Mouse (Mus musculus): ENCODE measurements around the gene Fam3b. TPM values are rescaled to one million over a fixed set of nuclear protein-coding genes. Genes with fewer than 3 reads are reported as not detected.

Fam3b gene
- not detected for polyA plus RNA-seq (2014; fragmentation: Illumina TruSeq; extraction: RNeasy Lipid Tissue Mini Kit (QIAGEN cat#74804); ENCODE audit: low read depth, low replicate concordance)

DNA sequence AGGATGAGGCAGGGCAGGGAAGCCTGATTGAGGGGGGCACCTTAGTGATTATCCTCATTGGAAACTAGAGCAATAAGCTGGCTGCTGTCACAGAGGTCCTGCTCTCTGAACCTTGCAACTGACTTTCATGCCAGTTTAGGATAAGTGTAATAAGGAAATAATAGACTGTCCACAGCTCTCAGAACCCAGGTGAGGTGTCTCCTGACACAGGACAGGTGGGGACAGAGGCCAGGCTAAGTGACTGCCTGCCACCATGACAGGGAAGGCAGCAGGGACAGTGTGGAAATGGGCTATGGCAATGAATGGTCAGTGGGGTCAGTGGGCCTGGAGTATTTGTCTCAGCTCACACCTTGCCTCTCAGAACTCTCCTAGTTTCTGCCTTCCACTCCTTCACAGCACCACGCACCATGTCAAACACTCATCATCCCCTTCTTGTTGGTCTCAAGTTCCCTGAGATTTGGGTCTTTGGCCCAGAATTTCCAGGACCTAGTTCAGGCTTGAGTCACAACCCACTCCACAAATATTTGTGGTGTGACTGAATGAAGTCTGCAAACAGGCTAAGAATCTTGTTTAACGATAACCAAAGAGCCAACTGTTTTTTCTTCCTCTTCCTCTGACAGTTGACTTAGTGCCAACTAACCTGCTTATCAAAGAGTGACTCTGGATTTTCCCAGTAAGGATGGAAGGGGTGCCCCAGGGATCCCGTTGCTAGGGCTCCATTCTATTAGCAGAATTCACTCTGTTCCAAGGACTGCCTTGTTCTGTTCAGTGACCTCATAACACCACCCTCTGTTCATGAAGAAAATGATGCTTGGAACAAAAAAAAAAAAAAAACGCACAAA lies at the start of gene Fam3b:
Gene Fam3b, minus strand, starts transcription at position 718 of the 842 bp plus-strand sequence.

DNA sequence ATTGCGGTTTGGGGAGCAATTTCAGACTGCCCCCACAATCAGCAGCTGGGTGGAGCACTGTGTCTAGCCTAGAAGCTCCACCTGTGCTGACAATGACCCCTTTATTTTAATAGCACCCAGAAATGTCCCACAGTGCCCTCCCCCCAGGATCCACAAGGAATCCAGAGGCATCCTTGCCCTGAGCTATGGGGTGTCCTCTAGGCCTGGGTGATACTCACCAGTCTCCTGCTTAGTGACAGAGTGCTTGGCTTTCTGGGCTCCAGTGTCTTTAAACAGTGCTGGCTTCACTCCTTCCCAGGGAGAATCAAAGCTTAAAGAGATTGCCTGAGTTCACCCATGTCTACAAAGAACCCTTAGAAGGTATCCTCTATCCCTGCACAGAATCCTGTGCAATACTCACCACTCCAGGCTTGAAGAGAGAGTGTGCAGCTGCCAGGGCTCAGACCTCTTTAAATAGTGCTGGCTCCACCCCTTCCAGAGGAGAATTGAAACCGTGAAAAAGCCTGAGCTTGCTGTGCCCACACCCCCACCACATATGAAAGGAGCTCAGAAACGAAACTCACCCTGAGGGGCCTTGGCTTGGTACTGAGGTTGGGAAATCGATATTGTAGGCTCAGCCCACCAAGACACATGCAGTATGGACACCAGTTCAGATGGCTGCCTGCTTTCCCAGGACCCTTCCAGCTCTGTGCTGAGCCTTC lies 52.0 kb downstream of the Fam3b start, which contains the start of gene Mx1:
Gene Mx1, minus strand, starts transcription at position 427 of the 701 bp plus-strand sequence.

Other genes with a start within 250 kb of the Fam3b start
- gene Bace2, start 158.1 kb downstream of the Fam3b start, polyA plus RNA-seq (2014; fragmentation: Illumina TruSeq; extraction: RNeasy Lipid Tissue Mini Kit (QIAGEN cat#74804); ENCODE audit: low read depth, low replicate concordance) = 8.9 TPM
- gene Mx1, start 51.9 kb downstream of the Fam3b start, polyA plus RNA-seq (2014; fragmentation: Illumina TruSeq; extraction: RNeasy Lipid Tissue Mini Kit (QIAGEN cat#74804); ENCODE audit: low read depth, low replicate concordance) = 0.73 TPM
- gene Tmprss2, start 96.4 kb upstream of the Fam3b start, polyA plus RNA-seq (2014; fragmentation: Illumina TruSeq; extraction: RNeasy Lipid Tissue Mini Kit (QIAGEN cat#74804); ENCODE audit: low read depth, low replicate concordance) = not detected
- 0.34 TPM for gene Ripk4, start 249.0 kb upstream of the Fam3b start, polyA plus RNA-seq (2014; fragmentation: Illumina TruSeq; extraction: RNeasy Lipid Tissue Mini Kit (QIAGEN cat#74804); ENCODE audit: low read depth, low replicate concordance)